Mouse (Mus musculus) granulocyte monocyte progenitor cell, adult 5-6 weeks (primary cell): ENCODE data around the gene Gramd1b. TPM values are rescaled to one million over a fixed set of nuclear protein-coding genes. Genes with fewer than 3 reads are reported as not detected.
A peak's percentile ranks its signal among the peaks of the same experiment; 100 is the strongest.

Source experiments
- ATAC-seq: replicated peaks from 2 replicates; pipeline ENCODE4 v1.8.0; 2016; ENCODE audit warnings: mild to moderate bottlenecking, moderate TSS enrichment, inconsistent platforms; ENCODE audit not compliant: poor library complexity, severe bottlenecking
- total RNA-seq, 2 experiments: library from RNA; stranded (forward) in 1 of 2; stranded (reverse) in 1 of 2; fragments of 200-712, 200-1000 nt in 1 of 2; fragments of >200 nt in 1 of 2; fragmentation: Nextera tagmentation in 1 of 2; gene quantifications; 2 replicates each; pipeline ENCODE4 v1.2.3; 2014 to 2017

Gramd1b gene
- total RNA-seq, 2 experiments from 2014 or later: 5.3 to 25.8 TPM

DNA sequence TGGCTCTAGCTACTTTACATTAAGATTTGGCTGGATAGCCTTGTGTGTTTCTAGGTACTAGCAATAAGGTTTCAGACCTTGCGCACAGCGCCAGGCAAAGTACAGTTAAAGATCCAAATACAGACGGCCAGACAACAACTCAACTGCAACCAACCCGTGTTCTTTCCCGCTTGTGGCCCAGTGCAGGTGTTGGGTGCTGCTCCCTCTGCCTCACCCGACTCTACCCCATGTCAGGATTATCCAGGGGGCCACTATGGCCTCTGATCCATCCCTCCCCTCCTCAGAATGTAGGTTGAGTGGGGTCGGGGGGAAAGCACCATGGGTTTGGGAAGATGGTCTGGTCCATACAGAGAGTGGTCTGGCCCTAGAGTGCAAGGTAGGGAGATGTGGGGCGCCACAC lies 237.9 kb downstream of the Gramd1b start:
- ATAC-seq: no peak

DNA sequence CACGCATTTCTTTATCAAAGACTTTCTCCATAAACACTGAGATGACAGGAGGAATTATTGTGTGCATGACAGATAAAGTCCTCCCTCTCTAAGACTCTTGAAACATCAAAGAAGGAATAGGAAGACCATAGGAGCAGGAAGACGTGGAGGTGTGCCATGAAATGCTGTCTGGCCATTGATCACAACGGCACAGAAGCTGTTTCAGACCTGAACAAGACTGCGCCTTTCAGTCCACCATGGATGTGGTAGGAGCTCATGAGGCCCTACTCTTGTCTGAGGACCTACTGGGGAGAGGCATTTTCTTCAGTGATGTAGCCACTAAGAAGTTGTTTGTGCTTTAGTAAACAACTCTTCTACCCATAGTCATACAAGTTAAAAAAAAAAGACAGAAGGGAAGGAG lies 238.7 kb downstream of the Gramd1b start:
- ATAC-seq: no peak

DNA sequence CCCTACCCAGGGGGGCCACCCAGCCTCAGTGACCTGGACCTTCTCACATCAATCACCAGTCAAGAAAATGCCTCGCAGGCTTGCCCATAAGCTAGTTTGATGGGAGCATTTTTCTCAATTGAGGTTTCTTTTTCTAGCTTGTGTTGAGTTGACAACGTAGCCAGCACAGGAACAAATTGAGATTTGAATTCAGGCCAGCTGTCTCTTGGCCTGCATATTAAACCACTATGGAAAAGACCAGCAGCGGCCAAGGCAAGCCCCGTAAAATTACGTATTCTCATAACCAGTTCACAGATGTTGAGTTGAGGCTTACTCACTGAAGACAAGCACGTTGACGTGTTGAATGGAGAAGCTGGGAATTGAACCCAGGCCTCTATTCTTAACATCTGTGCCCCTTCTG lies 248.2 kb downstream of the Gramd1b start:
- ATAC-seq: no peak

DNA sequence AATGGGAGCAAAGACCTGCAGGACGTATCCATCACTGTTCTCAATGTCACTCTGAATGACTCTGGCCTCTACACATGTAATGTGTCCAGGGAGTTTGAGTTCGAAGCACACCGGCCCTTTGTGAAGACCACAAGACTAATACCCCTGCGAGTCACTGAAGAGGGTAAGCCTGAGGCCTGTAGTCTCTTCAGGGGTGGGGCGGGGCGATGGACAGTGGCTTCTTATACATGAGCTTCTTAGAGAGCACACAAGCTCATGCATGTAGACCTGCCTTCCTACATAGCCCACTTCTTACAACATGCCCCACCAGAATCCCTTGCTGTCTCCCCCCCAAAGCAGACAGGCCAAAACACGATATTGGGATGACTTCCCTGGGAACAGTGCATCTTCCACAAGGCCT lies 251.7 kb downstream of the Gramd1b start:
- ATAC-seq: no peak

DNA sequence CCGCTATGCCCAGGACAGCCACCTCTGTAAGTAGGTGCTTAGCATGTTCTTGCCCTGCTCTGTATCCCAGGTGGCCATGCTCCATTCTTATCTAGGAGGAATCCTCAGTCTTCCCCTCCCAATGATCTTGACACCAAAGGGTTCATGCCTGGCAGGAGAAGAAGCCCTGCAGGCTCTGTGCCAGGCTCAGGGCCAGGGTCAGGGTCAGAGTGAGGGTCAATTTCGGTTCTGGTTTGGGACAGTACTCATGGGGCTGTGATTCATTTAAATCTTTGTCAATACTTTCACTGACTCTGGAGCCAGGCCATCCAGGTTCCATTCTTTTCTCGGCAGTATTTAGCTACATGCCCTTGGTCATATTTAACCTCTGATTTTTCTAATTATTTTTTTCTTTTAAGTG lies 253.5 kb downstream of the Gramd1b start:
- ATAC-seq: no peak

DNA sequence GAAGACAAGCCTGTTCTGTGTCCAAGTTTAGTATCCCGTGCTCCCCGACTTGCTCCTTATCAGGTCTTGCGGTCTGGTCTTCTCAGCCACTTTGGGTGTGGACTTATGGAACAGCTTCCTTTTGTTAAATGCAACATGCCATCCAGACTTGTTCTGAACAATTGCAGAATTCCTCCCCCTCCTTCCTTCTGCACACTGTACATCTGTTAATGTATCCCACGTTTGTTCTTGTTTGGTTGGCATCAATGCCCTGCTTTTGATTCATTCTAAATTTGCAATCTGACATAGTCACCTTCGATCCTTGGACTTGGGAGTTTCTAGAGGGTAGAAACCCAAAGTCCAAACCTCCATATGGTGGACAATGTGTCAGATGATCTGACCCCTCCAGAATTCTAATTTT lies 255.3 kb downstream of the Gramd1b start:
- ATAC-seq: no peak

DNA sequence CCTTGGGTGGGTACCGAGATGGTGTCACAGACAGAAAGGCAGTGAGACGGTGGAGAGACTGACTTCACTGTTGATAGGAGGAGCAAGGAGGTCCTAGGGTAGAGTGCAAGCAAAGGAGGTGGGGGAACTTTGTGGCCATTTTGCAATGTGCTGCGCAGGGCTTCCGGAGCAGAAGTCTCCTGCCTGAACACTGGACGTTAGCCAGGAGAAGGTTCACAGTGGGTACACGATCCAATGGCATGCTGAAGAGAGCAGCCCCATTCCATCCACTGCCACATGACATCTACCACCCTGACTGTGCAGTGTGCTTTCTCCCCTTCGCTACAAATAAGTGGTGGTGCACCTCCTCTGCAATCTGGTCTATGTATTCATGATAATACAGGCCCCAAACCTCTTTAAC lies 258.4 kb downstream of the Gramd1b start:
- no peak for ATAC-seq

DNA sequence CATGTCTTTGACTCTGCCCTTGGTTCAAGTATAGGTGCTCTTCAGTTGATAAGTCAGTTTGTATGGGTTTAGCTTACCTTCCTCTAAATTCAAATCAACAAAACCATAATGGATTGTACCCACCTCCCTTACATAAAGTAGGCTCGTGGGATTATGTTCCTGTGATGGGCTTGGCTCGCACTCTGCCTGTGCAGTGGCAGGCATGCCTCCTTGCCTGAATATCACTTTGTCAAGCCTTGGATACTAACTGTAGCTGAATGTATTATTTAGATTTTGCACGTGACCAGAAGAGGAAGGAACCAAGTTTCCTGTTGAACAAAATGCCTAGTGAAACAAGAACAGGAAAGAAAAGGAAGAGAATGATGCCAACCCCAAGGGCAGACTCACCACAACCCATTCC lies 260.1 kb downstream of the Gramd1b start:
- ATAC-seq: no peak

DNA sequence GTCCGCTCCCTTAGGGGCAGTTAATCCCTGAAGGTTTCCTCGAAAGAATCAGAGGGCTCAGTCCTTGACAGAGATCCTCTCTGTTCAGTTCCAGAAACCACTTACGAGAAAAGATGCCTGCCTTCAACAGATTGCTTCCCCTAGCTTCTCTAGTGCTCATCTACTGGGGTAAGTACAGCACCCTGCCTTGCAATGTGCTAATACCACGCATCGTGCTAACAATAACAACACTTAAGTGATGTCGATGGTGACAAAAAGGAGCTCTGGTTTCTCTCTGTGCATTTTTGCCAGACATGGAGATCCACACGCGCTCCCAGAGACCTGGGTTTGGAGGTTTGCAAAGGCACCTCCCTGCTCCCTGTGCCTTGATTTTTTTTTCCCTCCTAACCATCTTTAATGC lies 261.3 kb downstream of the Gramd1b start:
- ATAC-seq: no peak

DNA sequence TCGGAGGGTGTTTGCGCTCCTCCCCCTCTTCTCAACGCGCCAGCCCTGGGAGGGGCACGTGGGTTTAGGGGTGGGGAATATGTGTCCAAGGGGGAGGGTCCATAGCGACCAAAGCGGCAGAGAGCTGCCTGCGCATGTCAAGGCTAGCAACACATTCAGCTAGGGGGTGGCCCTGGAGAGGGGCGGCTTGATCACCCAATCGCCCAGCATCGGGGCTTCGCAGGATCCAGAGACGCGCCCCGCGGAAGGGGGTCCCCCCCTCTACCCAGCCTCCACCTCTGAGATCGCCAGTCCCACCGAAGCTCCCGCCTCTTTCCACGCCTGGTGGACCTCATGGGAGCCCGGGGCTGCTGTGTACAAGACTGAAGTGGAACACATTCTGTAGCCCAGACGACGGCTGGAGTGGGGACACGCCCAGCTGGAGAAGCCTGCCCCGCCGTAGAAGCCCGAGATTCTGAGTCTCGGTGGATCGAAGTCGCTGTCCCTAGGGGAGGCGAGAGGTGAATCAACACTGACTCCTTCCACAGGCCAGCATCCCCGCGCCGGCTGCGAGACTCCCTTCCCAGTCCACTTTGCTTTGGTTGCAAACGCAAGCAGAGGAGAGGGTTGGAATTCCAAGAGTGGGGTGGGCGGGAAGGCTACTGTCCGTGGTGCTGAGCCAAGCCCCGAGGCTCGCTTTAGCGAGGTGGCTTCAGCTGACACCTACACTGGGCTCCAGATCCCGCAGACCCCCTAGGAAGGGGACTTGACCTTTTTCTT lies 261.9 kb downstream of the Gramd1b start, which contains the start of gene Scn3b:
Gene Scn3b, plus strand, starts transcription at position 115 of the 759 bp plus-strand sequence.
- ATAC-seq: peak; percentile 58

DNA sequence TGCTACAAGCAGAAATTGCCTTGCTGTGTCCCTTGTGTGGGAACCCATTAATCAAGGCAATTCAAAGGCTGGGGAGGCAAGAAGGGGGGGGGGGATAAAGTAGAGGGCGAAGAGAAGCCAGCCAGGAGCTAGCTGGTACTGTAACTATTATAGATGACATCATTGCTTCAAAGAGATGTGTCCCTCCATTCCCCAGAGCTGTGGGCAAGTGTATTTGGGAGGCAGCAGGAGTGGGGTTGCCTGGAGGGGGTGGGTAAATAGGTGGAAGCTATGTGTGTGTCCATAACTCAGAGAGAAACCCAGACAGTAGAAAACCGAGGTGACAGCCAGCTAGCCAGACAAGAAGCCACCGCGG lies 262.5 kb downstream of the Gramd1b start:
- no peak for ATAC-seq

DNA sequence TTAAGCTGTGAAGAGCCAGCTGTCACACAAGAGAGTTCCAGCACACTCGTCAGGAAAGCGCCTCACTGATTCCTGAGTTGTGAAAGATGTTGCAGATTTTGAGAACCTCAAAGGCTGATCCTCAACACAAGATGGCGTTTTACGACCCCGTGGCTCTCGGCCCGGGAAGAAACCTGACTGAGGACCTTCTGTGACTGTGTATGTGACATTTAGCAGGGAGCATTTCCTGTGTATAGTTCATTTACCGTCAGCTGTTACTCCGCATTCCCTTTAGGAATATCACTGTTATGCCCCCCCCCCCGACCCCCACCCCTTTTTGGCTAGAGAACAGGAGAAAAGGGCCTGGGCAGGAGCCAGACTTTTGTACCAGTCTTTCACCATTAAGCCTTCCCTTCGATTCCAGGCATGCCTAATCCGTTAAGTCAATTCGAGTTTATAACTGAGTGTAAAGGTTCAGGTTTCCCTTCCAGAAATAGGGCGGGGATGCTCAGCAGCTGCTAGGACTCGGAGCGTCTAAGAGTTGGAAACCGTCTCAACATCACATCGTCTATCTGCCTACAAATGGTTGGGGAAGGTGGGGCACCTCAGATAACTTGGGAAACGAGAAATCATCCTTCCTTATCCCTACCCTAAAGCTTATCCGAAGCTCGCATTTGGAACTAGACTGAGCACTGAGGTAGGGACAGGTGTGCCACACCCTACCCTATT lies 263.0 kb downstream of the Gramd1b start:
- peak; percentile 53 for ATAC-seq

DNA sequence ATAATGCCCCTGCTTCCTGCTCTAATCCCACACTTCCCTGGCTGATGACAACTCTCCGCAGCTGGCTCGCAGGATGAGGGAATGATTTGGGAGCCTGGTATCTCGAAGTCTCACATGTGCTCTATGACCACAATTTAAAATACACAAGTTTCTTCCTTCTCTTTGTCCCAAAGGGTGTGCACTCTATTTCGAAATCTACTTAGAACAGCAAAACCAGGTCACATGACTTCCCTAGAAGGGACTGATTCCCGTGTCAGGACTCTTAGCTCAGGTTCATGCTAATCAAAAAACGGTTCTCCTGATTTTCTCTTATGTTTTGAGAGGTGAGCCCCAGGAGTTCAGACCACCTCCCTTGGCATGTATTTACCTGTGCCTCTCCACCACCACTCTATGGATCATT lies 267.3 kb downstream of the Gramd1b start:
- peak; percentile 56 for ATAC-seq

DNA sequence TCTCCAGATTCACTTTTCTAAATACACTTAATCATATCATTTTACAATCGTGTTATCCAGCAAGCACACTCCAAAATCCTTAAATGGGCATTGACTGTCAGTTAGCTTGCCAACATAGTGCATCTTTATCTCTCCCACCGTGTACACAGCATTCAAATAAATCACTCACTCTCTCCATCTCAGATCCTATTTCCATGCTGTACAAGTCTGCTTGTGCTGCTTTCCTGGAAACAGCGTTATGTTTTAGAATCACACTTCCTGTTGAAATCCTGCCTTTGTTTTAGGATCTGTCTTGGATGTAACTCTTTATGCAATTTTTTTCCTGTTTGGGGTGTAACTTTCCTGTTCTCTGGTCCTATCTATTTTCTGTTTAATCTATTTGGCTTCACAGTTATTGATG lies 278.7 kb downstream of the Gramd1b start:
- no peak for ATAC-seq

DNA sequence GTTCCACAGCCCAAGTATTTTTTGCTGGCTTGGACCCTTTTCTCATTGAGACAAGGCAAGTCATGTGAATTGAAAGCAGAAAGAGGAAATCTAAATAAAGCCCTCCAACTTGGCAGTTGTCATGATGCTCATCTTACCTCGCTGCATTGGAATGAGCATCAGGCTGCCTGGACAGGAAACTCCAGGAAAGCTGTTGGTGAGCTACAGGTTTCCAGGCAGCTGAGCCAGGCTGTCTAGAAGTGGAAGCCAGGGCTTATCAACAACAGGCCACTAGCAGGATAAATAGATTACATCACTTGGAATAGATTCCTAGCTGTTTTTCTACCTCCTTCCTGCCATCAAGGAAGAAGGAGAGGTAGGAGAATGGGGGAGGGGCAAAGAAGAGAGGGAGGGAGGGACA lies 282.1 kb downstream of the Gramd1b start:
- ATAC-seq: no peak

DNA sequence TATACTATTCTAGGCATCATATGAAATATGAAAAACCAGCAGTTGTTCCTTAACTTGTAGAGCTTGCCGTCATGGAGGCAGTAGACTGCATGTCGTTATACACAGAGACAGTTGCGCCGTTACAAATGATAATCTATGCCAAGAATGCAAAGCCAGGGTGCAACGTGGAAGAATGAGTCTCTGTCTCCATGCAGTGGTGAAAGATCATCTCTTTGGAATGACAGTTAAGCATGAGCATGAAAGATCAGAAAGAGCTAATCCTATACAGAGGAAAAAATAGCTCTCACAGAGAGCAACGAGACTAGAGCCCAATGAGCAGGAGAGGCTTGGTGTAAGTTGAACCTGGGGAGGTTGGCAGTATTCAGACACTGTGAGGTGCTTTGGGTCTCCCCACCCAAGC lies 284.5 kb downstream of the Gramd1b start:
- ATAC-seq: no peak

DNA sequence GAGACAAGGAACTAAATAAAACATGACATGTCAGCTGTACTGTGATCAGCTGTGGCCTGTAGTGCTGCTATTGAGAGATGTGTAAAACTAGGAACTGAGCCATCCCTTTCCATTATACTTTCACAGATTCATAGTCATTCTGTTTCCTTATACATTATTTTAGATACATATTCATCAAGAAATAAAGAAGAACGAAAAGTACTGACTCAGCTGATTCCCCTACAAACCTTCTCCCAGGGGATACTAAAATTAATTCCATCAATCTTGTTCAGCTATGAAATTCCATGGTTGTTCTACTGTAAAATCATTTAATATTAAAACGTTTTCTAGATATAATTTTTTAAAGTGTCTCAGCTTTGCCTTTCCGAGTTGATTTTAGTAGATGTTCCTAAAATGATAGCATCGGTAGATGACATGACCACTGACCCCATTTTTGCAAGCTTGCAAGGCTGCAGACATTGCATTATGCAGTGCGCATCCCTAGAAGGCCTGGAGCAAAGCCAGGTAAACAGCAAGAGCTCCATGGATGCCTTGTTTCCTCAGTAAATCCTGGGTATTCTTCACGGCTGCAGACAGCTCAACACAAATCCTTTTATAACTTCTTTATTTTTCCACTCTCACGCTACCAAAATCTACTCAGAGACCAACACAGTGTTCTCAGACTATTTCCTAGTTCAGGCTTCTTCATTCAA lies 285.1 kb downstream of the Gramd1b start:
- no peak for ATAC-seq

DNA sequence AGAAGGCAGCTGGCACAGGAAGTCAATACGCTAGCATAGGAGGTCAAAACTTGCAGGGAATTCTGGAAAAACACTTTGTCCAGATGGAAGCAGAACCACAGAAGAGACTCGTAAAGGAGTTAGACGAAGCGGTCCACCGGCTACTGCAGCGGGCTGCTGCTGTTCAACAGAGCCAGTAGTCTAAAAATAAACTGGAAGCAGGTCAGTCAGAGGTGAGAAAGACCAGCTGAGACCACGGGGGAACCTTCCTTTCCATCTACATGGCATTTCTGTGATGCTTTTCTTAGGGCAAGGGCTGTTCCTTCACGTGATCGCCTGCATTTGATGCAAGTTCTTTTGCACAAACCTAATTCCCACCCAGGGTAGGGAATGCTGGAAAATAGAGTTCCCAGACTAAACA lies 285.7 kb downstream of the Gramd1b start:
- ATAC-seq: no peak
